Mouse (Mus musculus) layer of hippocampus, adult 9-11 months (tissue): Measurements from ENCODE around the gene Mast1.
A peak's percentile ranks its signal among the peaks of the same experiment; 100 is the strongest.

ENCODE experiments used
- DNase-seq: peaks from one replicate; pipeline ENCODE4 v3.0.0; 2022

Mast1 gene

DNA sequence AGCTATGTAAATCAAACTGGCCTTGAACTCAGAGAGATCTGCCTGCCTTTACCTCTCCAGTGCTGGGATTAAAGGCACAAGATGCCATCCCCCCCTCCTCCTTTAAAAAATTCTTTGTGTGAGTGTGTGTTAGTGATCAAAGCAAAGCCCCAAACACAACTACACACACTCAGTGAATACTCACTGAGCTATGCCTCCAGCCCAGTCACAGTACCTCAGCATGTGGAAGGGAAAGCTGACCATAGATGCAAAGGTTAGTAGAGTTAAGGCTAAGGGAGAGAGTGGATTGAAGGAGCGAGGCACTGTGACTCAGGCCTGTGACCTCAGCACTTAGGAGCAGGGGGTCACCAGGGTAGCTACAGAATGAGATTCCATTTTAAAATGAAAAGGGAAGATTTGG is 35.9 kb upstream of the Mast1 start:
- DNase-seq: no peak

DNA sequence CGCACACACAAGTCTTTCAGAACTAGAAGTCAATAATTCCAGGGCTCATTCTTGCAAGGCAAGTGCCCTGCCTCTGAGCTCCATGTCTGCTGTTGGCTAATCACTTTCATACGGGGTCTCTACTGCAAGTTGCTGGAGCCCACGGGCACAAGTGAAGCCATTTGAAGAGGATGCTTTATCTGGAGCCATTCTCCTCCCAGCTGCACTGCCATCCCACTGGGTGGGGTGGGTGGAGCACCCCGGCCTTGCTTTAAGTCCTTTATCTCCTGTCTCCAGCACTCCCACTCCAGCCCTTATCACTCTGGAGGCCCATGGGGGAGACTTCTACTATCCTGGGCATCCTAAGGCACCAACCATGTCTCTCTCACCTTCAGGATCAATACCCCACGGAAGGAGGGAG is 33.8 kb upstream of the Mast1 start:
- peak; percentile 3 for DNase-seq

DNA sequence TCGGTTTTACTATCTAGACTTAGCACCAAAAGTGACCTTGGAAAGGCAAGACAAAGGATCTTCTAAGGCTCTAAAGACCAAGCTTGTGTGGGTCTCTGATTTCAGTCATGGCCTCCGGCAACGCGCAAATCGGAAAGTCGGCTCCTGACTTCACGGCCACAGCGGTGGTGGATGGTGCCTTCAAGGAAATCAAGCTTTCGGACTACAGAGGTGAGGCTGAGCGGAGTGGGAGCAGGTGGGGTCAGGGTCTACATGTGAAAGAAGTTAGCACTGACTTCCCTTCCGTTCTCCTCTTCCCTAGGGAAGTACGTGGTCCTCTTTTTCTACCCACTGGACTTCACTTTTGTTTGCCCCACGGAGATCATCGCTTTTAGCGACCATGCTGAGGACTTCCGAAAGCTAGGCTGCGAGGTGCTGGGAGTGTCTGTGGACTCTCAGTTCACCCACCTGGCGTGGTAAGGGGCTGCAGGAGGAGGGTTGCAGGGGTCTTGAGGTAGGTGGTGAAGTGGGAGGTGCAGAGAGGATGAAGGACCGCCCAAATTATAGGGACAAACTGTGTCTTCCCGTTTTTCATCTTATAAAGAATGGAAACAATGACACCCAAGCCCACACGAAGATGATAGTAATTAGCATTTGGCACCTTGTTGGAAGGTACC is 33.1 kb upstream of the Mast1 start:
- DNase-seq: peak; percentile 10

DNA sequence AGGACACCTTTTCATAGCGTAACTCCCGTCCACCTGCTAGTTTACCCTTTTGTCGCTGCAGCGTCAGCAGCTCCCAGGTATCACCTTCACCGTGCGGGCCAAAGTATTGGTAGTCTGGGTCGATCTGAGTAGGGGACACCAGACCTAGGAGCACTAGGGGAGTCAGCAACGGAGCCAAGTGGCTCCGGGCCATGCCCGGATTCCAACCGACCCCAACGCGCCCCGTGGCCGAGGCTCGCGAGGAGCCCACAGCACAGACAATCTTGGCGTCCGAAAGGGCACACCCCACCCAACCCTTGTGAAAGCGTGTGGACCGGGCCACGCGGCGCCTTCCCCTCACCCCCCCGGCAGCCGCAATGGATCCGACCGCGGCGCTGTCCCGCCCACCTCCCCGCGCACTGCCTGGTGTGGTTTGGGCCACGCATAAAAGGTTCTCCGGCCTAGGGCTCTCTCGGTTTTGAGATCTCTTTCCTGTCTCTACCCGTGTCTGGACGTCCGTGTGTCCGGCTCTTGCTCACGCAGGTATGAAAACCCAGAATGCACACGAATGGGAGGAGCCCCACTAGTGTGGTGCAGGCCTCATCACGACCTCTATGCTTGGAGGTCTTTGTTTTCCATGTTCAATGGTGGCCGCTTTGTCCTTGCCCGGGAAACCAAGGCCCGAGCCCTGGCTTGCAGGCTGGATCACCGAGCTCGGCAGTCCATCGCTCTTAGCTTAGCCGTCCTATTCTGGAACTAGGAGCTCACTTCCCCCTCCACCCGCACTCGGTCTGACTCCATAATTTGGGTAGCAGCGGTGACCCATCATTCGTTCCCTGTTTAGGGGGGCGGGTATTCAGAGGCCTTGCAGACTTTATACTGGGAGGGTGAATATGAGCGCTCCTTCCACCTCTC is 32.3 kb upstream of the Mast1 start, which contains the start of the genes Gm49661, Prdx2 and Rnaseh2a:
TSS of gene Gm49661 (minus strand) at position 193 of the 894 bp plus-strand sequence.
TSS of gene Prdx2 (plus strand) at position 347 of the 894 bp plus-strand sequence.
TSS of gene Rnaseh2a (minus strand) at position 527 of the 894 bp plus-strand sequence.
- peak; percentile 61 for DNase-seq

- peak; percentile 10 for DNase-seq
Observed at GRCm38 (mm10) chr8:84968650-84969049, 31.5 kb upstream of the Mast1 start.

DNA sequence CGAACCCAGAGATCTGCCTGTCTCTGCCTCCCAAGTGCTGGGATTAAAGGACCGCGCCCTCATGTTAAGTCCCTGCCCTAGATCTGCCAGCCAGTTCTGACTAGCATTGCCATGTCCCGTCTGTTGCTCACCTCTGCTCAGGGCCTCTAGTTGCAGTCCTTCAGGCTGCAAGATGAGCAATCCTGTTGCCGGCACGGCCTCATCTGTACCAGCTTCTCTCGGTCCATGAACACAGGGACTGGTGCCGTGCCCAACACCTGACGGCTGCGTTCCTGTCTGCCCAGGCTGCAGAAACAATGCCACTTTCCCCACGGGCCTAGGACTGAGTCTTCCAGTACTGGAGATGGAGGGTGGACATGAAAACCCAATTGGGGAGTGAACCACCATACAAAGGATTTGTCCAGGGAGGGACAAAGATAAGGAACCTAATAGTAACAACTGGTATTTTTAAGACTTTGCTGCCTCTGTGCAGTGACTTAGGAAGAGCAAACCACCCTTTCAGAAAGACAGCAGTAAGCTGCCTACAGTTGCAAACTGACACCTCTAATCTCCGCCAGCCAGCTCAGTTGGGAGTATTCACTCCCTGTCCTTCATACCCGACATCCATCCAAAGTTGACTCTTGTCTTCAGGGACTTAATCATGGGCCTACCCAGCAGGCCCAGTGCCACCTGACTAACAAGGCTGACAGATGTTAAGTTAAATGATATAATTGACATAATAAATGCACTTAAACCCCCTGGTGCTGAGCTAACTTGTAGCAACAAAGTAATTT is 30.6 kb upstream of the Mast1 start:
- peak; percentile 13 for DNase-seq

DNA sequence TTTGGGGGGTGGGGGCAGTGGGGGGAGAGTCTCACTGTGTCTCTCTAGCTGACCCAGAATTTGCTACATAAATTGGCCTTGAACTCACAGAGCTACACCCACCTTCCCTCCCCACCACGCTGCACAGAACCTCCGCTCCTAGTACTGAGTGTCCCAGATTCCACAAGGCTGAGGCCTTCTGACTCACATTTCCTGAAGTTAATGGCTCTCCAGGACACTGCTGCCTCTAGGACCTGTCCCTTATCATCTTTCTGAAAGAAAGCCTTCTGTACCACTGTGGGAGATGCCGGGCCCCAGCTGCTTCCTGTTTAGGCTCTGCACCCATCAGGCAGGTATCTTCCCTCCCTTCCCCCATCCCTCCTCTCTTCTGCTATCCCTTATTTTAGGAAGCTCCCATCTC is 29.4 kb upstream of the Mast1 start:
- no peak for DNase-seq

- peak; percentile 97 for DNase-seq
Observed at GRCm38 (mm10) chr8:84965731-84966291, 28.7 kb upstream of the Mast1 start.

GRCm38 (mm10) chr8:84963952-84964351 is 26.8 kb upstream of the Mast1 start:
- DNase-seq: no peak

GRCm38 (mm10) chr8:84959811-84960210 is 22.7 kb upstream of the Mast1 start:
- DNase-seq: no peak

GRCm38 (mm10) chr8:84956768-84957167 is 19.6 kb upstream of the Mast1 start:
- peak; percentile 48 for DNase-seq

- no peak for DNase-seq
Observed at GRCm38 (mm10) chr8:84952612-84953255, 15.6 kb upstream of the Mast1 start.

DNA sequence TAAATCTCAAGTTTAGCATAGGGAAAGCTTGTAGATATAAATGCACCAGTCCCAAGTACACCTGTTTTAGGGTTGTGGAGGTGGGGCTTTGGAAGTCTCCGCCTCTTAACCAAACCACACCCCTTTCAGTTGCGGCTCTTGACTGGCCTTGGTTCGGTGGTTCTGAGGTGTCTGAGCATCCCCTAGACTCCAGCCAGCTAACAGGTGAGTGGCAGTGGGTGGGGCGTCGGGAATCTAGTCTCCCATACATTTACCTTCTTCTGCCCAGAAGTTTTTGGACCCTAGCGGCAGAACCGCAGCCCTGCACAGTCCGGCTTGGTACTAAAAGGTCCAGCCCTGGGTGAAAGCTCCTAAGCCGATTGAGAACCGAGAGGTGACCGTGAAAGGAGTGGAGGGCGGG is 12.6 kb upstream of the Mast1 start:
- no peak for DNase-seq

DNA sequence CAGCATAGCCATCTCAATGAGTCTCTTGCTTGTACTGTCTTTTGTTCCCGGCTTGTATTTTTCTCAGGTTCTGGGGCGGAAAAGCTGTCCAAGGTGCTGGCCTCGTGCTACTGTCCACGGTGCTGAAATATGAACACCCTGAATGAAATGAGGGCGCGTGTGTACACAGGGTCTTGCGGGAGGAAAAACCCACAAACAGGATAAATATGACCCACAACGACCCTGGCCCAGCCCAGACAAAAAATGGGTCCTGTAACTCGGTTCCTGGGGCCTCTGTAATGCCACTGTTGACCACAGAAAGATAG is 10.0 kb upstream of the Mast1 start:
- DNase-seq: no peak

DNA sequence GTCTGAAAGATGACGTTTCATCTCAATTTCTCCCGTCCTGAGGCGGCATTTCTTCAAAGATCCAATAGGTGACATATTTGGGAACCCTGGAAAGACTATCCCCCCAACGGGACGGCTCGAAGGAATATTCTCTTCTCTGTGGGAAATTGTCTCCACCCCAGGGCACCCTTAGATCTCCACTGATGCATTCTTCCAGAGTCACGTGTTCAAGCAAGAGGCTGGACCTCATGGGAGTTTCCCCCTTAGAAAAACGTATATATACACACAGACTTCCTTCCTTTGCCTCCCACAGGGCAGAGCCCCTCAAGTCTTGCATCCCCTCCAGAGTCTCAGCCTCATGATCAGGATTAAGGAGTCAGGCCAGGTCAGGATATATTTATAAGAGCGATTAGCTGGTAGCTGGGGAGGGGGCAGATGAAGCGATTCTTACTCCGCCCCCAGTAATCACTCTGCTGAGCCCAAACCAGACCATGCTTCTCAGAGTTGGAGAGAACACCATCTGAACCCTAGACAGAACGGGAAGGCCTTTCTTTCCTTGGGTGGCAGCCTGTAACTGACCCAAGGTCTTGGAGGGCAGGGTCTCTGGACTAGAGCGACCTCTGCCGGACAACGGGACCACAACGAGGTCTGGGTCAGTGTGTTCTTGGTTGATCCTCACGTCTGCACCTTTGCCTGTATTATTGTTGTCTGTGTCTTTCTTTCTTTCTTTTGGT is 9.5 kb upstream of the Mast1 start, which contains the start of gene Rtbdn:
TSS of gene Rtbdn (plus strand) at position 464 of the 713 bp plus-strand sequence.
- DNase-seq: no peak

DNA sequence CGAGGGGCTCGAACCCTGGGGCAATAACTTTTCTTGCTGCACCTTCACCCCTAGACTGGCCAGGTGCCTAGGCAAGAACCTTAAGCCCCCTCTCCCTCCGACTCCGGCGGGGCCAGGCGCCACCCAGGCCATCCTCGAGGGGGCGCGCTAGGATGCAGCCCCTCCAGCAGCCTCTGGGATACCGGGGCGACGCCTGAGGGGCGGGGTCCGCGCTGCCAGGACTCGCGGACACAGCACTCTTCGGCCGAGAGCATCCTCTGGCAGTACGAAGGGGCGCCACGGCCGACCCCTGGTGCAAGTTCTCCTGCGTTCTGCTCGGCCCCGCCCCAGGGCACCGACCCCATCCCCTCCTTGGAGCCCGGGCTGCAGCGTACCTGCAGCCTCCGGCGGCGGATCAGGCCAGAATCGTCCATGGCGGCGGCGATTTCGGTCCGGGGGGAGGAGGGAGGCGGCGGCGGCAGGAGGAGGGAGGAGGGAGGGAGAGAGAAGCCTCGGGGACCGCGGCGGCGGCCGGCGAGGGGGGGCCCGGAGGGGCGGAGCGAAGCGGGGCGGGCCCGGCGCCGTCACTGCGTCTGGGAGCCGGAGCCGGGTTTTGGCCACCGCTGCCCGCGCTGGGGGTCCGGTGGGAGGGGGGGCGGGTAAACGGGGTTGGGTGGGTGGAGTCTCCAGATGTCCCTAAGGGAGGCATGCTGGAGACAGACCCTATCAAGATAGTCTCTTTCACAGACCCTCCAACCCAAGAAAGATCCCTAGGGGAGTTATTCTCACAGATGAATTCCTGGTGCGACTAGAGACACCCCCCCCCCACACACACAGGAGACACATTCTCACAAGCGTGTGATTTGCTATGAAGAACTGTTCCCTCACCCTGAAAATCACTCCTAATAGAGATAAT is 8.7 kb upstream of the Mast1 start:
- no peak for DNase-seq

DNA sequence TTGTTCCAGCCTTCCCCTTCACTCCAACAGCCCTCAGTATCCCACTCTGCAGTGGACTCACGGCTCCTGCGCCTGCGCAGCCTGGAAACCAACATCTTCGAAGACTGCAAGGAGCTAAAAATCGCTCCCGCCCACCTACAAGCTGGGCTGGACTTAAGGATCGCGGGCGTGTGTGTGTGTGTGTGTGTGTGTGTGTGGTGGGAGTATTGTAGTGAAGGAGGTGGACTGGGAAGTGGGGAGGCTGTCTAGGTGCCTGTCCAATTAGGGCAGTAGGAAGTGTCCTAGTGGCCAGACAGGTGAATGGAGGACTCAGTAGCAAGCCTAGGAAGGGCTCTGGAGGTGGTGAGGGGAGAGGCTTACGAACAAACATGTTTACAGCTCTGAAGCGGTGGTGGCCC is 8.1 kb upstream of the Mast1 start:
- DNase-seq: peak; percentile 83

DNA sequence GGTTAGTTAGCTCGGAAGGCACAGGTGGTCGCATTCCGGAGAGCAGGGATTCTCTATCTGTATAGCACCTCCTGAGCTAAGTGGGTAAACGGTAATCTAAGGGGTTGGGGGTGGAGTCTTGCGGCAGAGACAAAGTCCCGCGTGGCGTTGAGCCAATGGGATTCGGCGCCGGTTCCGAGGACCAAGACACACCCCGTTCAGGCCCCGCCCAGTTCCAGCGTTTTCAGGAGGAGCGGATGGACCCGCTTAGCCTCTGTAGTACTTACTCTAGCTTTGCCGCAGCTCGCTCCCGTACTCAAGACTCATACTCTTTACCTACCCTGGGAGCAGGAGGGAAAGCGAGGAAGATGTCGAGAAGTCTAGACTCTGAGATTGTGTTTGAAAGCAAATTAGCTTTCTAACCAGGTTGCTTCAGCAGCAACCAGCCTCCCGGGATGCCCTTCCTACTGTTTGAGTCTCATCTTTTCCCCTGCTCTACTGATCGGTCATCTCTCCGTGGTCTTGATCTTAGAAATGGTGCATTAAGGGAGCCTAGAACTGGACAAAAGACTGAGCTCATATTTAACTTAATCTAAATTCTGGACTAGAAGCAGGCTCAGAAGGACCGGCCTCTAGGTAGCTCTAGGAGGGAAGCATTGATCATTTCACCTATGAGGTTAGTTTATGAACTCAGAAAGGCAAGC is 7.5 kb upstream of the Mast1 start:
- peak; percentile 73 for DNase-seq

DNA sequence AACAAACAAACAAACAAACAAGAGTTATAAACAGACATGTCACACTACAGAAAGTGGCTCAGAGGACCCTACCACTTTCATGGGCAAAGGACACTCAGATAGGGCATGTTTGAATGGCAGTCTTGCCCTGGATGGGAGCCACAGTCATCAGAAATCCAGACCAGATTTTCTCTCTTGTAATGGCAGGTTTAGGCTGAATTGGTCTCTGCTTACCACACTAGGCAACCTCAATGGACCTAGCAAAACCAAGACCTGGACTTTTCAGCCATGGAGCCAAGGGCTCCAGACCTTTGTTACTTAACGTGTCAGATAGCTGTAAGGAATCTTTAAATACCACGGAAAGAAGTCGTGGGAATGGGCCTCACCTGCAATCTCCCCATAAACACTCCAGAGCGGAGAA is 6.5 kb upstream of the Mast1 start:
- DNase-seq: no peak
